In genomic region chr2:57613243-57613642, GRCm38 (mm10) we compare ENCODE assay signal across 10 mouse cellular contexts.
DNase-seq lines count a peak whose midpoint lies in the region; ATAC-seq lines count a peak whose summit lies in the region.
"Had no signal": no experiment of that assay in that cellular context is flagged by ENCODE, and none has a peak within 500 bp of the region (broad histone marks: within the 10 kb centered on the region; RNA-seq: fewer than 3 reads in every experiment).

No protein-coding gene starts in this region.

- H3K27me3 ChIP-seq in neural tube, embryonic 12.5 days (replicated peaks), result no peaks in the 10 kb centered on the region
- H3K27me3 ChIP-seq in heart, embryonic 10.5 days (ENCODE audit: insufficient read depth, poor library complexity, severe bottlenecking), result no peaks in the 10 kb centered on the region

- H3K4me2 ChIP-seq in neural tube, embryonic 12.5 days (replicated peaks), result peak overlapping the region; percentile 48

- no peak overlapping the region for H3K4me3 ChIP-seq in neural tube, embryonic 12.5 days
- H3K4me3 ChIP-seq in heart, embryonic 10.5 days, result no peak overlapping the region

- peak; percentile 60 for DNase-seq in layer of hippocampus, adult 11-12 months (ENCODE audit: low spot score)
- DNase-seq in layer of hippocampus, adult 9-10 months (ENCODE audit: low spot score), result no peak
- peak; percentile 75 for DNase-seq in embryo, embryonic 11 days
- peak; percentile 50 to 87 for DNase-seq in layer of hippocampus, adult 18-20 months (ENCODE audit: low spot score in 2 of 2)
- DNase-seq in kidney, adult 8-10 months, result no peak
- DNase-seq in Muller cell, postnatal 12 days (ENCODE audit: inconsistent ontology term), result no peak
- no peak for DNase-seq in heart, embryonic 10.5 days (ENCODE audit: low spot score)
- DNase-seq: cerebellum, adult 9-11 months had no signal

- H3K9ac ChIP-seq in neural tube, embryonic 12.5 days, result no peak overlapping the region

- peak; percentile 63; the same call in 1 of the 2 replicates for ATAC-seq in neural tube, embryonic 12.5 days (ENCODE audit: low FRiP score, low read depth)

- no peak overlapping the region for H3K27ac ChIP-seq in neural tube, embryonic 12.5 days
- no peak overlapping the region for H3K27ac ChIP-seq in heart, embryonic 10.5 days

- WGBS in neural tube, embryonic 12.5 days, result 29% methylated on average over 10 of the region's 10 CpGs
- 66% methylated on average over 10 of the region's 10 CpGs for WGBS in heart, embryonic 10.5 days

- no peaks in the 10 kb centered on the region for H3K36me3 ChIP-seq in neural tube, embryonic 12.5 days
- no peaks in the 10 kb centered on the region for H3K36me3 ChIP-seq in heart, embryonic 10.5 days
- H3K36me3 ChIP-seq: G1E had no signal

- peaks cover 5% of the 10 kb centered on the region; the same call in 1 of the 2 replicates for H3K4me1 ChIP-seq in neural tube, embryonic 12.5 days
- H3K4me1 ChIP-seq in heart, embryonic 10.5 days, result no peaks in the 10 kb centered on the region

- H3K9me3 ChIP-seq in neural tube, embryonic 12.5 days, result no peaks in the 10 kb centered on the region
- H3K9me3 ChIP-seq in heart, embryonic 10.5 days, result no peaks in the 10 kb centered on the region
- H3K9me3 ChIP-seq: G1E had no signal

Comparison
In these comparisons a context has a peak if more than half of its experiments do, and no peak if none do; other contexts are left out.
1. DNase-seq: peak in layer of hippocampus, adult 11-12 months (single experiment), embryo, embryonic 11 days (single experiment) and layer of hippocampus, adult 18-20 months (2 of 2); none in layer of hippocampus, adult 9-10 months (single experiment), kidney, adult 8-10 months (0 of 2), Muller cell, postnatal 12 days (single experiment) and heart, embryonic 10.5 days (single experiment).